Mouse (Mus musculus) heart, embryonic 12.5 days (tissue): ENCODE measurements at regions not wholly inside any gene's neighbourhood (a gene's known extent, or its start where the extent isn't known, plus 50 kb on each side); places are given as distances from the start of the nearest gene placed in this dataset.
A peak's percentile ranks its signal among the peaks of the same experiment; 100 is the strongest.

Experiments
- ATAC-seq: fragments of 200-750 bp; cut with Nextera tagmentation; 2 replicates; pipeline ENCODE4 v1.8.0; 2017; ENCODE audit warnings: moderate TSS enrichment, moderate library complexity; ENCODE audit not compliant: insufficient number of reproducible peaks, low FRiP score
- H3K27ac ChIP-seq: fragments of 300-500 bp; sonication (generic); 2 replicates; pipeline ENCODE4 v1.5.1; 2016; ENCODE audit warnings: mild to moderate bottlenecking, moderate library complexity; ENCODE audit not compliant: poor library complexity, severe bottlenecking
- H3K27me3 ChIP-seq: fragments of 300-500 bp; sonication (generic); replicated peaks from 2 replicates; pipeline ENCODE4 v1.6.1; 2016; ENCODE audit warnings: mild to moderate bottlenecking, moderate library complexity
- H3K36me3 ChIP-seq: fragments of 300-500 bp; sonication (generic); 2 replicates; pipeline ENCODE4 v1.6.1; 2016; ENCODE audit warnings: mild to moderate bottlenecking, moderate library complexity
- H3K4me1 ChIP-seq: fragments of 300-500 bp; sonication (generic); replicated peaks from 2 replicates; pipeline ENCODE4 v1.6.1; 2016; ENCODE audit warnings: mild to moderate bottlenecking
- H3K4me2 ChIP-seq: fragments of 300-500 bp; sonication (generic); 2 replicates; pipeline ENCODE4 v1.6.1; 2016; ENCODE audit warnings: mild to moderate bottlenecking, moderate library complexity
- H3K4me3 ChIP-seq: fragments of 300-500 bp; sonication (generic); 2 replicates; pipeline ENCODE4 v1.5.1; 2016; ENCODE audit warnings: mild to moderate bottlenecking
- H3K9ac ChIP-seq: fragments of 300-500 bp; sonication (generic); 2 replicates; pipeline ENCODE4 v1.6.1; 2016; ENCODE audit warnings: mild to moderate bottlenecking, moderate library complexity
- H3K9me3 ChIP-seq: fragments of 300-500 bp; sonication (generic); replicated peaks from 2 replicates; pipeline ENCODE4 v1.6.1; 2016; ENCODE audit warnings: mild to moderate bottlenecking, moderate library complexity
- WGBS: fragments of 180-500 bp; shearing (Covaris S2); methylation state at CpG from one replicate; pipeline ENCODE4 v1.1.7; 2016; 5-methylcytosine and 5-hydroxymethylcytosine counted together

- WGBS: 52% methylated on average over 1 of the region's 1 CpGs
- peaks cover 7% of the 10 kb centered on the region for H3K4me1 ChIP-seq
Observed at GRCm38 (mm10) chr11:20882756-20883155, 51.9 kb upstream of the Lgalsl start.

GRCm38 (mm10) chr11:20883907-20884306 lies 53.1 kb upstream of the Lgalsl start:
- Histone ChIP-seq H3K9me3 (no peaks in the 10 kb centered on the region), H3K27ac (no peak overlapping the region), H3K9ac (no peak overlapping the region), H3K4me1 (peaks cover under 1% of the 10 kb centered on the region; the same call in 1 of the 2 replicates), H3K27me3 (no peaks in the 10 kb centered on the region), H3K4me3 (no peak overlapping the region), H3K36me3 (no peaks in the 10 kb centered on the region), H3K4me2 (no peak overlapping the region)
- ATAC-seq: no peak
- 69% methylated on average over 2 of the region's 2 CpGs for WGBS

More at GRCm38 (mm10) chr11:20882756-20883155, 51.9 kb upstream of the Lgalsl start:
- ATAC-seq: no peak
- no peak overlapping the region for H3K27ac ChIP-seq
- no peak overlapping the region for H3K4me3 ChIP-seq
- H3K4me2 ChIP-seq: no peak overlapping the region
- H3K9me3 ChIP-seq: no peaks in the 10 kb centered on the region
- H3K27me3 ChIP-seq: no peaks in the 10 kb centered on the region
- H3K9ac ChIP-seq: no peak overlapping the region
- no peaks in the 10 kb centered on the region for H3K36me3 ChIP-seq

GRCm38 (mm10) chr11:20887044-20887443 lies 56.2 kb upstream of the Lgalsl start:
- no peak overlapping the region for H3K9ac ChIP-seq
- H3K4me1 ChIP-seq: no peaks in the 10 kb centered on the region
- no peak overlapping the region for H3K27ac ChIP-seq
- H3K36me3 ChIP-seq: no peaks in the 10 kb centered on the region
- 81% methylated on average over 2 of the region's 2 CpGs for WGBS
- no peak for ATAC-seq
- H3K4me3 ChIP-seq: no peak overlapping the region
- no peaks in the 10 kb centered on the region for H3K27me3 ChIP-seq
- no peaks in the 10 kb centered on the region for H3K9me3 ChIP-seq
- H3K4me2 ChIP-seq: no peak overlapping the region

- no peak overlapping the region for H3K9ac ChIP-seq
- no peaks in the 10 kb centered on the region for H3K9me3 ChIP-seq
- WGBS: 55% methylated on average over 3 of the region's 3 CpGs
- no peaks in the 10 kb centered on the region for H3K4me1 ChIP-seq
- H3K27ac ChIP-seq: no peak overlapping the region
- H3K4me2 ChIP-seq: no peak overlapping the region
- H3K36me3 ChIP-seq: no peaks in the 10 kb centered on the region
- 0 out of 2 replicates have a peak, but pooled peaks cover 3% of the 10 kb centered on the region for H3K27me3 ChIP-seq
- no peak overlapping the region for H3K4me3 ChIP-seq
- ATAC-seq: 0 out of 2 replicates have a peak, but pooled peaks have one; percentile 25
Observed at GRCm38 (mm10) chr11:20890479-20890878, 59.6 kb upstream of the Lgalsl start.

- no peak for ATAC-seq
- H3K27me3 ChIP-seq: 0 out of 2 replicates have a peak, but pooled peaks cover 3% of the 10 kb centered on the region
Observed at GRCm38 (mm10) chr11:20891711-20892110, 60.9 kb upstream of the Lgalsl start.

GRCm38 (mm10) chr11:20896277-20897123 lies 65.6 kb upstream of the Lgalsl start:
- peak; percentile 77 for ATAC-seq
- Histone ChIP-seq H3K36me3 (no peaks in the 10 kb centered on the region), H3K27ac (peak overlapping the region; percentile 83), H3K4me2 (peak overlapping the region; percentile 27), H3K27me3 (0 out of 2 replicates have a peak, but pooled peaks cover 3% of the 10 kb centered on the region), H3K4me3 (no peak overlapping the region), H3K9me3 (no peaks in the 10 kb centered on the region), H3K4me1 (peaks cover 22% of the 10 kb centered on the region), H3K9ac (0 out of 2 replicates have a peak overlapping the region, but pooled peaks have one; percentile 11)
- 22% methylated on average over 11 of the region's 11 CpGs for WGBS

More at GRCm38 (mm10) chr11:20891711-20892110, 60.9 kb upstream of the Lgalsl start:
- H3K36me3 ChIP-seq: no peaks in the 10 kb centered on the region
- H3K27ac ChIP-seq: no peak overlapping the region
- 81% methylated on average over 10 of the region's 10 CpGs for WGBS
- peaks cover 10% of the 10 kb centered on the region for H3K4me1 ChIP-seq
- no peak overlapping the region for H3K9ac ChIP-seq
- H3K4me2 ChIP-seq: no peak overlapping the region
- no peaks in the 10 kb centered on the region for H3K9me3 ChIP-seq
- H3K4me3 ChIP-seq: no peak overlapping the region

GRCm38 (mm10) chr11:20897468-20897867 lies 66.6 kb upstream of the Lgalsl start:
- Histone ChIP-seq H3K36me3 (no peaks in the 10 kb centered on the region), H3K4me2 (no peak overlapping the region), H3K9ac (0 out of 2 replicates have a peak overlapping the region, but pooled peaks have one; percentile 14), H3K4me3 (no peak overlapping the region), H3K9me3 (no peaks in the 10 kb centered on the region), H3K27me3 (0 out of 2 replicates have a peak, but pooled peaks cover 3% of the 10 kb centered on the region), H3K27ac (no peak overlapping the region), H3K4me1 (peaks cover 27% of the 10 kb centered on the region)
- ATAC-seq: no peak
- WGBS: 85% methylated on average over 7 of the region's 7 CpGs

GRCm38 (mm10) chr11:20898558-20898957 lies 67.7 kb upstream of the Lgalsl start:
- ATAC-seq: no peak
- no peak overlapping the region for H3K4me3 ChIP-seq
- no peak overlapping the region for H3K27ac ChIP-seq
- H3K9me3 ChIP-seq: no peaks in the 10 kb centered on the region
- no peak overlapping the region for H3K4me2 ChIP-seq
- peaks cover 27% of the 10 kb centered on the region for H3K4me1 ChIP-seq
- no peaks in the 10 kb centered on the region for H3K36me3 ChIP-seq
- 69% methylated on average over 4 of the region's 4 CpGs for WGBS
- H3K9ac ChIP-seq: no peak overlapping the region
- 0 out of 2 replicates have a peak, but pooled peaks cover 3% of the 10 kb centered on the region for H3K27me3 ChIP-seq

GRCm38 (mm10) chr11:20899766-20900165 lies 68.9 kb upstream of the Lgalsl start:
- Histone ChIP-seq H3K4me2 (no peak overlapping the region), H3K27ac (no peak overlapping the region), H3K4me3 (no peak overlapping the region), H3K36me3 (no peaks in the 10 kb centered on the region), H3K27me3 (no peaks in the 10 kb centered on the region), H3K9me3 (no peaks in the 10 kb centered on the region), H3K9ac (no peak overlapping the region), H3K4me1 (peaks cover 27% of the 10 kb centered on the region)
- ATAC-seq: no peak
- 72% methylated on average over 6 of the region's 6 CpGs for WGBS

GRCm38 (mm10) chr11:20902001-20902400 lies 71.1 kb upstream of the Lgalsl start:
- Histone ChIP-seq H3K4me3 (no peak overlapping the region), H3K4me2 (no peak overlapping the region), H3K9ac (no peak overlapping the region), H3K4me1 (peaks cover 14% of the 10 kb centered on the region), H3K9me3 (no peaks in the 10 kb centered on the region), H3K36me3 (no peaks in the 10 kb centered on the region), H3K27ac (no peak overlapping the region), H3K27me3 (no peaks in the 10 kb centered on the region)
- no peak for ATAC-seq
- WGBS: 74% methylated on average over 2 of the region's 2 CpGs

GRCm38 (mm10) chr11:20902910-20903309 lies 72.1 kb upstream of the Lgalsl start:
- Histone ChIP-seq H3K36me3 (no peaks in the 10 kb centered on the region), H3K9me3 (no peaks in the 10 kb centered on the region), H3K27me3 (no peaks in the 10 kb centered on the region), H3K9ac (no peak overlapping the region), H3K4me2 (no peak overlapping the region), H3K27ac (no peak overlapping the region), H3K4me1 (peaks cover 8% of the 10 kb centered on the region; the same call in 1 of the 2 replicates), H3K4me3 (no peak overlapping the region)
- no peak for ATAC-seq
- 70% methylated on average over 8 of the region's 8 CpGs for WGBS
